Mouse (Mus musculus) hindbrain, embryonic 15.5 days (tissue): Measurements from ENCODE around the gene Cygb. TPM values are rescaled to one million over a fixed set of nuclear protein-coding genes. Genes with fewer than 3 reads are reported as not detected.
"Not testable (repeated sequence)": the region's sequence is repeated elsewhere in the genome, so short reads cannot be mapped to it uniquely, and the experiment has no call there.

Experiments
- ATAC-seq: fragments of 200-750 bp; cut with Nextera tagmentation; 2 replicates; pipeline ENCODE4 v1.8.0; 2017; ENCODE audit warnings: low read depth, moderate number of reproducible peaks, moderate TSS enrichment; ENCODE audit not compliant: low FRiP score
- H3K27ac ChIP-seq: fragments of 300-500 bp; sonication (generic); replicated peaks from 2 replicates; pipeline ENCODE4 v1.5.1; 2015; ENCODE audit warnings: mild to moderate bottlenecking, inconsistent platforms
- H3K27me3 ChIP-seq: fragments of 300-500 bp; sonication (generic); 2 replicates; pipeline ENCODE4 v1.6.1; 2015; ENCODE audit warnings: control low read depth, inconsistent platforms
- H3K36me3 ChIP-seq: fragments of 300-500 bp; sonication (generic); 2 replicates; pipeline ENCODE4 v1.6.1; 2015; ENCODE audit warnings: control low read depth, inconsistent platforms
- H3K4me1 ChIP-seq: fragments of 300-500 bp; sonication (generic); replicated peaks from 2 replicates; pipeline ENCODE4 v1.6.1; 2015; ENCODE audit warnings: control low read depth, inconsistent platforms
- H3K4me2 ChIP-seq: fragments of 300-500 bp; sonication (generic); 2 replicates; pipeline ENCODE4 v1.6.1; 2015; ENCODE audit warnings: moderate library complexity, mild to moderate bottlenecking, inconsistent platforms
- H3K4me3 ChIP-seq: fragments of 300-500 bp; sonication (generic); 2 replicates; pipeline ENCODE4 v1.5.1; 2015; ENCODE audit warnings: mild to moderate bottlenecking, inconsistent platforms
- H3K9ac ChIP-seq: fragments of 300-500 bp; sonication (generic); 2 replicates; pipeline ENCODE4 v1.6.1; 2015; ENCODE audit warnings: inconsistent platforms
- H3K9me3 ChIP-seq: fragments of 300-500 bp; sonication (generic); 2 replicates; pipeline ENCODE4 v1.6.1; 2016; ENCODE audit warnings: control low read depth, inconsistent platforms
- WGBS: fragments of 180-500 bp; shearing (Covaris S2); methylation state at CpG from one replicate; pipeline ENCODE4 v1.1.7; 2015; 5-methylcytosine and 5-hydroxymethylcytosine counted together
- polyA plus RNA-seq: library from polyadenylated mRNA; unstranded; fragments of >200 nt; fragmentation: Nextera tagmentation; extraction: Ambion mirVana; gene quantifications from 2 replicates; pipeline ENCODE4 v1.2.1, GENCODE M21; 2015

Gene Cygb
- polyA plus RNA-seq, 1 experiment from 2014 or later: 29.1 TPM

GRCm38 (mm10) chr11:116616438-116617118 lies 37.5 kb downstream of the Cygb start:
- H3K9me3 ChIP-seq: no peaks in the 10 kb centered on the region
- no peak for ATAC-seq
- no peaks in the 10 kb centered on the region for H3K27me3 ChIP-seq
- 82% methylated on average over 10 of the region's 10 CpGs for WGBS
- no peaks in the 10 kb centered on the region for H3K36me3 ChIP-seq
- no peak overlapping the region for H3K4me3 ChIP-seq
- no peak overlapping the region for H3K4me2 ChIP-seq
- H3K9ac ChIP-seq: no peak overlapping the region
- H3K27ac ChIP-seq: no peak overlapping the region
- H3K4me1 ChIP-seq: peaks cover 27% of the 10 kb centered on the region

- no peak overlapping the region for H3K27ac ChIP-seq
- 56% methylated on average over 15 of the region's 15 CpGs for WGBS
- no peak overlapping the region for H3K9ac ChIP-seq
- no peaks in the 10 kb centered on the region for H3K9me3 ChIP-seq
- H3K36me3 ChIP-seq: no peaks in the 10 kb centered on the region
- no peak overlapping the region for H3K4me3 ChIP-seq
- no peaks in the 10 kb centered on the region for H3K27me3 ChIP-seq
- peaks cover 20% of the 10 kb centered on the region for H3K4me1 ChIP-seq
- no peak for ATAC-seq
- H3K4me2 ChIP-seq: no peak overlapping the region
Measured at GRCm38 (mm10) chr11:116615735-116616437, 38.2 kb downstream of the Cygb start.

GRCm38 (mm10) chr11:116613234-116613633 lies 40.9 kb downstream of the Cygb start:
- Histone ChIP-seq H3K9ac (no peak overlapping the region), H3K36me3 (no peaks in the 10 kb centered on the region), H3K4me1 (no peaks in the 10 kb centered on the region), H3K4me3 (no peak overlapping the region), H3K9me3 (no peaks in the 10 kb centered on the region), H3K27ac (no peak overlapping the region), H3K27me3 (no peaks in the 10 kb centered on the region), H3K4me2 (no peak overlapping the region)
- ATAC-seq: no peak
- 86% methylated on average over 6 of the region's 6 CpGs for WGBS

GRCm38 (mm10) chr11:116612554-116612953 lies 41.6 kb downstream of the Cygb start:
- no peaks in the 10 kb centered on the region for H3K4me1 ChIP-seq
- no peak overlapping the region for H3K9ac ChIP-seq
- H3K27me3 ChIP-seq: no peaks in the 10 kb centered on the region
- WGBS: 88% methylated on average over 1 of the region's 1 CpGs
- no peak overlapping the region for H3K27ac ChIP-seq
- H3K9me3 ChIP-seq: no peaks in the 10 kb centered on the region
- no peaks in the 10 kb centered on the region for H3K36me3 ChIP-seq
- no peak overlapping the region for H3K4me2 ChIP-seq
- no peak overlapping the region for H3K4me3 ChIP-seq
- no peak for ATAC-seq

GRCm38 (mm10) chr11:116611883-116612282 lies 42.2 kb downstream of the Cygb start:
- ATAC-seq: no peak
- WGBS: 91% methylated on average over 9 of the region's 9 CpGs
- no peak overlapping the region for H3K27ac ChIP-seq

GRCm38 (mm10) chr11:116611168-116611567 lies 42.9 kb downstream of the Cygb start:
- WGBS: 84% methylated on average over 9 of the region's 9 CpGs

More at GRCm38 (mm10) chr11:116611883-116612282, 42.2 kb downstream of the Cygb start:
- Histone ChIP-seq H3K27me3 (no peaks in the 10 kb centered on the region), H3K9ac (no peak overlapping the region), H3K4me1 (no peaks in the 10 kb centered on the region), H3K4me3 (no peak overlapping the region), H3K9me3 (no peaks in the 10 kb centered on the region), H3K36me3 (no peaks in the 10 kb centered on the region), H3K4me2 (no peak overlapping the region)

DNA sequence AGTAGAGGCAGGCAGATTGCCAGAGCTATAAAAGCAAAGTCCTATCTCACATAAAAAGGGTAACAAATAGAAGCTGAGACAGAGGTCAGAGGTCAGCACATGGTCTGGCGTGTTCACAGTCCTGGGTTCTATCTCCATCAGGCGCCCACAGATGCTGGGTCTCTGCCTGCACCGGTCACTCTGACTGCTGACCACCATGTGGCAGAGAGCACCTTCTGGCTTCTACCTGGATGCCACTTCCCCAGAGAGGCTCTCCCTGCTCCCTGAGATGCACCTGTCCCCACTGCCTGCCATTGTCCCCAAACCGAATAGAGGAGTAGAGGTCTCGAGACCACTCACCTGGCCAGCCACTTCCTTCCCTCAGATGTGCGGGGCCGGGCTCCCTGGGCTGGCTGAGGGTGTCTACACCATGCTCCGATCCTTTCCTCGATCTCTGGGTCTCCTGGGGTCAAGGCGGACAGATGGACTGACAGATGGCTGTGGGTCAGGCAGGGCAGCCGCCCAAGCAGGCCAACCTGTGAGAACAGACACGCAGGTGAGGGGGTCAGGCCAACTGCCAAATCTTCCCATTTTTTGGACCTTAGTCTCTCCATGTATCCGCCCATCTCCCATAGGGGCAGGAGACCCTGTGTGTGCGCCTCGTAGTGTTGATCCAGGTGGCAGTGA lies 44.0 kb downstream of the Cygb start:
- Histone ChIP-seq H3K4me1 (no peaks in the 10 kb centered on the region), H3K9ac (no peak overlapping the region), H3K4me2 (no peak overlapping the region), H3K27ac (no peak overlapping the region), H3K27me3 (no peaks in the 10 kb centered on the region), H3K9me3 (no peaks in the 10 kb centered on the region), H3K4me3 (no peak overlapping the region), H3K36me3 (no peaks in the 10 kb centered on the region)
- ATAC-seq: no peak
- WGBS: 83% methylated on average over 15 of the region's 15 CpGs

More at GRCm38 (mm10) chr11:116611168-116611567, 42.9 kb downstream of the Cygb start:
- H3K4me1 ChIP-seq, ATAC-seq, H3K36me3 ChIP-seq, H3K27ac ChIP-seq, H3K9ac ChIP-seq, H3K9me3 ChIP-seq, H3K4me2 ChIP-seq, H3K27me3 ChIP-seq, H3K4me3 ChIP-seq: not testable (repeated sequence)

DNA sequence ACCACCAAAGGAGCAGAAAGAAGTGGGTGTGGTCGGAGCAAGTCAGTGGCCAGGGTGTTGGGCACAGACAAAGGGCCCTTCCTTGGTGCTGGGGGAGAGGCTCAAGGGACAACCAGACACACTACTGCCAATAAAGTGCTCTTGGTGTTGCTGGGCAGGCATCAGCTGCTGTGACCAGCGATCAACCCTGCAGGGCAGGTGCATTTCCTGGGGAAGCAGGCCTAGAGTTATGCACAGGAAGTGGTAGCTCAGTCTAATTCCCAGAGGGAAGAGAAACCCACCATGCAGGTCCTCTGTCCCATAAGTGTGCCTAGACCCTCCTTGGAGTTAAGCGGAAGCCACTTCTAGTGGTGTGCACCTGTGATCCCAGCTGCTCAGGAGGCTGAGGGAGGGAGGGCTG lies 46.4 kb downstream of the Cygb start:
- WGBS: 94% methylated on average over 3 of the region's 3 CpGs
- ATAC-seq: no peak
- no peak overlapping the region for H3K4me3 ChIP-seq
- no peak overlapping the region for H3K27ac ChIP-seq
- no peak overlapping the region for H3K4me2 ChIP-seq
- no peaks in the 10 kb centered on the region for H3K9me3 ChIP-seq
- H3K9ac ChIP-seq: no peak overlapping the region
- no peaks in the 10 kb centered on the region for H3K36me3 ChIP-seq
- no peaks in the 10 kb centered on the region for H3K4me1 ChIP-seq
- H3K27me3 ChIP-seq: no peaks in the 10 kb centered on the region

GRCm38 (mm10) chr11:116604097-116604496 lies 50.0 kb downstream of the Cygb start:
- no peaks in the 10 kb centered on the region for H3K4me1 ChIP-seq
- H3K4me3 ChIP-seq: no peak overlapping the region
- ATAC-seq: no peak
- no peak overlapping the region for H3K9ac ChIP-seq
- no peaks in the 10 kb centered on the region for H3K36me3 ChIP-seq
- H3K27me3 ChIP-seq: no peaks in the 10 kb centered on the region
- WGBS: 96% methylated on average over 12 of the region's 12 CpGs
- H3K4me2 ChIP-seq: no peak overlapping the region
- H3K9me3 ChIP-seq: no peaks in the 10 kb centered on the region
- no peak overlapping the region for H3K27ac ChIP-seq

GRCm38 (mm10) chr11:116603339-116603738 lies 50.8 kb downstream of the Cygb start:
- H3K27ac ChIP-seq: no peak overlapping the region
- H3K9ac ChIP-seq: no peak overlapping the region
- no peaks in the 10 kb centered on the region for H3K9me3 ChIP-seq
- no peaks in the 10 kb centered on the region for H3K4me1 ChIP-seq
- no peaks in the 10 kb centered on the region for H3K36me3 ChIP-seq
- ATAC-seq: no peak
- 88% methylated on average over 10 of the region's 10 CpGs for WGBS
- no peaks in the 10 kb centered on the region for H3K27me3 ChIP-seq
- H3K4me2 ChIP-seq: no peak overlapping the region
- H3K4me3 ChIP-seq: no peak overlapping the region

- Histone ChIP-seq H3K4me2 (no peak overlapping the region), H3K27ac (no peak overlapping the region), H3K27me3 (no peaks in the 10 kb centered on the region), H3K9ac (no peak overlapping the region), H3K9me3 (no peaks in the 10 kb centered on the region), H3K4me1 (no peaks in the 10 kb centered on the region), H3K36me3 (no peaks in the 10 kb centered on the region), H3K4me3 (no peak overlapping the region)
- no peak for ATAC-seq
- 91% methylated on average over 8 of the region's 8 CpGs for WGBS
Measured at GRCm38 (mm10) chr11:116602043-116602442, 52.1 kb downstream of the Cygb start.

GRCm38 (mm10) chr11:116601166-116601565 lies 52.9 kb downstream of the Cygb start:
- H3K27ac ChIP-seq: no peak overlapping the region
- H3K4me2 ChIP-seq: no peak overlapping the region
- ATAC-seq: no peak
- H3K4me1 ChIP-seq: no peaks in the 10 kb centered on the region
- no peaks in the 10 kb centered on the region for H3K9me3 ChIP-seq
- no peak overlapping the region for H3K4me3 ChIP-seq
- 90% methylated on average over 8 of the region's 8 CpGs for WGBS
- no peaks in the 10 kb centered on the region for H3K36me3 ChIP-seq
- H3K9ac ChIP-seq: no peak overlapping the region
- H3K27me3 ChIP-seq: no peaks in the 10 kb centered on the region
